Comparison of ENCODE assay signal across 13 mouse cellular contexts in genomic region chr2:21369556-21369955, GRCm38 (mm10). TPM values are rescaled to one million over a fixed set of nuclear protein-coding genes. Genes with fewer than 3 reads are reported as not detected.
DNase-seq lines count a peak whose midpoint lies in the region; ATAC-seq and TF ChIP-seq lines count a peak whose summit lies in the region.
"Had no signal": no experiment of that assay in that cellular context is flagged by ENCODE, and none has a peak within 500 bp of the region (broad histone marks: within the 10 kb centered on the region; RNA-seq: fewer than 3 reads in every experiment).

No protein-coding gene starts in this region.

- no peaks in the 10 kb centered on the region for H3K27me3 ChIP-seq in midbrain, embryonic 16.5 days (ENCODE audit: control insufficient read depth, insufficient read depth, low read depth, low read length)

- no peak for ATAC-seq in midbrain, embryonic 16.5 days

- no peaks in the 10 kb centered on the region for H3K9me3 ChIP-seq in midbrain, embryonic 16.5 days (replicated peaks; ENCODE audit: control insufficient read depth, low read length, poor library complexity, severe bottlenecking)

- TF ChIP-seq CTCF in cortical plate, adult 2 months (IDR thresholded peaks at IDR 0.05; ENCODE audit: extremely low read depth, insufficient read depth, low read length) = no peak

- H3K4me2 ChIP-seq in midbrain, embryonic 16.5 days (ENCODE audit: low read length) = peak overlapping the region; percentile 96
- H3K4me2 ChIP-seq: lung, embryonic 14.5 days had no signal

- no peak overlapping the region for H3K9ac ChIP-seq in midbrain, embryonic 16.5 days (ENCODE audit: low read depth, low read length)
- H3K9ac ChIP-seq: lung, embryonic 14.5 days had no signal

- H3K4me3 ChIP-seq in cortical plate, adult 2 months (ENCODE audit: insufficient read depth, low read length) = peak overlapping the region; percentile 96
- H3K4me3 ChIP-seq in midbrain, embryonic 16.5 days (ENCODE audit: low read depth, low read length) = peak overlapping the region; percentile 67
- H3K4me3 ChIP-seq: erythroblast, embryonic 14.5 days had no signal

- WGBS in midbrain, embryonic 16.5 days = 33% methylated on average over 2 of the region's 2 CpGs

- TF ChIP-seq POLR2A in cortical plate, adult 2 months (IDR thresholded peaks at IDR 0.05; ENCODE audit: extremely low read depth, insufficient read depth, low read length) = peak; percentile 30; the same call in 1 of the 2 replicates

- no peak overlapping the region for H3K27ac ChIP-seq in cortical plate, adult 2 months (ENCODE audit: insufficient read depth, low read length)
- H3K27ac ChIP-seq in midbrain, embryonic 16.5 days (ENCODE audit: low read length) = no peak overlapping the region

- H3K36me3 ChIP-seq in midbrain, embryonic 16.5 days (ENCODE audit: control insufficient read depth, insufficient read depth, low read length) = no peaks in the 10 kb centered on the region

- DNase-seq in layer of hippocampus, adult 11-12 months (ENCODE audit: low spot score) = peak; percentile 10
- DNase-seq in layer of hippocampus, postnatal 14 days (ENCODE audit: low spot score in 2 of 2) = no peak
- peak; percentile 57 for DNase-seq in cerebellum, adult 11 months
- no peak for DNase-seq in T-cell, adult 2 months (ENCODE audit: low spot score)
- no peak for DNase-seq in adrenal gland, postnatal 10 days
- DNase-seq in retina, embryonic 14.5 days (ENCODE audit: low spot score) = no peak
- DNase-seq: kidney, adult 11 months; lung, embryonic 14.5 days had no signal

- H3K4me1 ChIP-seq in cortical plate, adult 2 months (ENCODE audit: control insufficient read depth, insufficient read depth, low read length) = peaks cover 3% of the 10 kb centered on the region; the same call in 1 of the 2 replicates
- peaks cover 21% of the 10 kb centered on the region for H3K4me1 ChIP-seq in midbrain, embryonic 16.5 days (ENCODE audit: control insufficient read depth, insufficient read depth, low read length)

RNA-seq across cellular contexts. Expression of gene Gpr158, which starts 2.2 kb away (rescaled TPM):
- total RNA-seq in layer of hippocampus, postnatal 14 days (2021) = 10 to 100 TPM; 86.9 to 88.3 TPM
- 49.3 and 56.8 TPM in 2 replicates for polyA plus RNA-seq in cortical plate, adult 2 months (2012; rRNA removed)
- polyA plus RNA-seq in midbrain, embryonic 16.5 days (2015; fragmentation: Nextera tagmentation; extraction: Ambion mirVana) = 5.2 and 5.7 TPM in 2 replicates
- total RNA-seq in adrenal gland, postnatal 10 days (2021) = 1 to 10 TPM in 1 of 2 experiments, under 1 TPM in 1; 0.57 to 1.1 TPM
- polyA plus RNA-seq: erythroblast, embryonic 14.5 days; limb, embryonic 11.5 days; lung, embryonic 14.5 days; thymus, postnatal 0 days had no signal

Comparison
In these comparisons a context has a peak if more than half of its experiments do, and no peak if none do; other contexts are left out.
1. DNase-seq: peak in layer of hippocampus, adult 11-12 months (single experiment) and cerebellum, adult 11 months (single experiment); none in layer of hippocampus, postnatal 14 days (0 of 2), T-cell, adult 2 months (single experiment), adrenal gland, postnatal 10 days (single experiment) and retina, embryonic 14.5 days (single experiment).
2. RNA of gene Gpr158, which starts 2.2 kb away (total RNA-seq): 86.9 to 88.3 TPM in layer of hippocampus, postnatal 14 days; 0.57 to 1.1 TPM in adrenal gland, postnatal 10 days; every median in the first group is over 10 times any median in the second.